Mouse (Mus musculus): ENCODE measurements around the gene Nfatc3. TPM values are rescaled to one million over a fixed set of nuclear protein-coding genes. Genes with fewer than 3 reads are reported as not detected.

Gene Nfatc3
- total RNA-seq, 2 experiments from 2014 or later: 11.1 to 11.9 TPM

DNA sequence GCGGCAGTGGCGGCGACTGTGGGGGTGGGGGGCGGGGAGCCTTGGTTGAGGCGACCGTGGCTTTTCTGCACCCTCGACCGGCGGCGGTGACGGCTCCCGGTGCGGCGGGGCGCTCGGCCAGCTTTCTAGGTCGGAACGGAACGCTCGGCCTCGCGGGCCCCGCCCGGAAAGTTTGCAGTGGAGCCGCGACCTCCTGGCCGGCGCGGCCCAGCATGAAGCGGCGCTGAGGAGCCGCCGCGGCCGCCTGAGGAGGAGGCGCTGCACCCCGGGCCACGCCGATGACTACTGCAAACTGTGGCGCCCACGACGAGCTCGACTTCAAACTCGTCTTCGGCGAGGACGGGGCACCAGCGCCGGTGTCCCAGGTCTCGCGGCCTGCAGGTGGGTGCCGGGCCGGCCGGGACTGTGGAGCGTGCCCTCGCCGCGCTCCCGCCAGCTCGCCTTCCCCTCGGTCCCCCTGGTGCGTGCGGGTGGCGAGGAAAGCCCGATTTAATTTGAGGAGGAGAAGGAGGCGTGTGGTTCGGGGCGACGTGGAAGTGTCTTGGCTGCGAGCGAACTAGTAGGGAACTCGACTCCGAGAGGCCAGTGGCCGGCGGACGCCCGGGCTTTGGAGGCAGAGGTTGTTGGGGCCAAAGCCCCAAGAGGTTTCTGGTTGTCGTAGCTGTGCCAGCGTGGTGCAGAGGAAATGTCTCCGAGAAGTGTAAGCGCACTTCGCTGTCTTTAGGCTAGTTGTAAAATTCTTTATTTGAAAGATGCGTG, 1.2 kb downstream of the Nfatc3 start:
- peak; percentile 57 to 59 for DNase-seq

DNA sequence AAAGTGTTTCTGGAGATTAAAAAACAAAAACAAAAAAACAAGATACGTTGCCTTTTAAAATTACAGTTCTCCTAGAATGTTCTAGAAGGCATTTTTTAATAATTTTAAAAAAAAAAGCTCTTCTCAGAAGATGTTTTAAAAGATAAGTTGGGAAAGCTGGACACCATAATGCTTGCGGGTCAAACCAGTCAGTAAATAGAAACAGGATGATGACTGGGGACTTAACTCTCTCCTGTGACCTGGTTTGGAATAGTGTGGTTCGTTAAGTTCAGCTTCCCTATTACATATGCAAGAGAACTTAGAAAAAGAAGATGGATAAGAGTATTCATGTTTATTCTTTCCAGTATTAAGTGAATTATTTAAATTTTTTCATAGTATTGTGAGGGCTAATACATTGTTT, 1.9 kb downstream of the Nfatc3 start:
- no peak for DNase-seq

DNA sequence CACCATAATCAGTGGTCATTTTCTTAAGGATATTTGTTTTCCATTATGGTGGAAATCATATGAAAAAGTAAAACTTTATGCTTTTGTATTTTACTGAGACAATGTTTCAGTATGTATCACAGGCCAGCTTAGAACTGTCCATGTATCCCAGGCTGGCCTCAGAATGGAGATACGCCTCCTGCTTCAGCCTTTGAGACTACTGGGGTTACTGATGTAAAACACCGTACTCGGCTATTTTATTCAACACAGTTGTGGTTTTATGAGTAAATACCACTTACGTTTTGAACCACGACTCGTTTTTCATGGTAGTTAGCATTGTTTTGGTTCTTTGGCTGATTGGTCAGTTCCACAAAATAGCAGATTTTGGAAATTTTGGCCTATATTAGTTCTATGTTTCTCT, 3.0 kb downstream of the Nfatc3 start:
- no peak for DNase-seq

DNA sequence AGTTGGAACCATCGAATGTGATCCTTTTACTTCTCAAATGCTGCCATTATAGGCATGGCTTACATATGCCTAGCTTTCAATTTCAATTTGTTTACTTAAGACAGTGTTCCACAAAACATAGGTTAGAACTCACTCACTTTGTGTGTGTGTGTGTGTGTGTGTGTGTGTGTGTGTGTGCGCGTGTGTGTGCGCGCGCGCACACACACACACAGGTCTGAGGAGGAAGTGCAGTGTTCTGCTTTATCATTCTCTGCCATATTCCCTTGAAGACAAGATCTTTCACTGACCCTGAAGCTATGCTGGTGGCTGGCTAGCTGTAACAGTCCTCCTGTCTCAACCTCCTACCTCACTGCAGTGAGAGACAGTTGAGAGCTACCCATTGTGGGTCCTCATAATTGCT, 4.4 kb downstream of the Nfatc3 start:
- DNase-seq: no peak

DNA sequence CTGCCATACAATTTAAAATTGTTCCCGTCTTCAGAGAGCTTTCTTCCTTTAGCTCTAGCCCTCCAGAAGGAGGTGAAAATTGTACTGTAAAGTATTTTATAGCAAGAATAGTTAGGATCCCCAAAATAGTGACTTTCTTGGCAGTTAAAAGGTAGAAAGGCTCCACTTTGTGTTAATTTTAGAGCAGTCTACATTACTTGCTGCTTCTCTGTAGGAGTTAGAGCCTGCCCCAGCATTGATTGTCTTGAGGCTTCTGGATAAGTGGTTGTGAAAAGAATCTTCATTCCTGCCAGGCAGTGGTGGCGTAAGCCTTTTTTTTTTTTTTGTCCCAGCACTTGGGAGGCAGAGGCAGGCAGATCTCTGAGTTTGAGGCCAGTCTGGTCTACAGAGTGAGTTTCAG, 8.1 kb downstream of the Nfatc3 start:
- DNase-seq: no peak

DNA sequence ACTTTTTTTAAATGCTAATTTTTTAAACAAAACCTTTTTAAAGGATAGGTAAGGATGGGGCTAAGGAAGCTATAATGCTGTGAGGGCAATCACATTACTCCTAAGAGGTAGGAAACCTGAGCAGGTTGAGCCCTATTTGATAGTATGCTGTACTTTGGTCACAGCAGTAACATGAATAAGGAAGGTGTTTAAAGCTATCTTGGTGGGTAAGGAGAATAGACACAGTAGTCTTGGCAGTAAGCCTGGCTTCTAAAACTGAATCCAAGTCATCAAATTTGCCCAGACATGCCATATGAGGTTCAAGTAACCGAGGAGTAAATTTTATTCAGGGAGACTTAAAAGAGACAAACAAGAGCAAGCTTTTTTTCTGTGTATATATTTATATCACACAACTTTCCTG, 10.9 kb downstream of the Nfatc3 start:
- DNase-seq: no peak

DNA sequence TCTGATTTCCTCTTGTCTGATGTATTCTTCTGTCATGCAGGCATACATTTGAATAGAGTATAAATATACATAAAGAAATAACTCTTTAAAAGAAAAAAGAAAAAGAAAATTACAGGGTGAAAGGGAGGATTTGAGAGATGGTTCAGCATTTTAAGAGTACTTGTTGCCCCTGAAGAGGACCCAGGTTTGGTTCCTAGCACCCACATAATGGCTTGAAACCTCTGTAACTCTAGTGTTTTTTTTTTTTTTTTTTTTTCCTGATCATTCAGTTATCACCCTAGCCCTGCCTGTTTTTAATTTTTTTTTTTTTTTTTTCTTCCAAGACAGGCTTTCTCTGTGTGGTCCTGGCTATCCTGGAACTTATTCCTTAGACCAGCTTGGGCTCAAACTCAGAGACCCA, 13.5 kb downstream of the Nfatc3 start:
- DNase-seq: no peak

DNA sequence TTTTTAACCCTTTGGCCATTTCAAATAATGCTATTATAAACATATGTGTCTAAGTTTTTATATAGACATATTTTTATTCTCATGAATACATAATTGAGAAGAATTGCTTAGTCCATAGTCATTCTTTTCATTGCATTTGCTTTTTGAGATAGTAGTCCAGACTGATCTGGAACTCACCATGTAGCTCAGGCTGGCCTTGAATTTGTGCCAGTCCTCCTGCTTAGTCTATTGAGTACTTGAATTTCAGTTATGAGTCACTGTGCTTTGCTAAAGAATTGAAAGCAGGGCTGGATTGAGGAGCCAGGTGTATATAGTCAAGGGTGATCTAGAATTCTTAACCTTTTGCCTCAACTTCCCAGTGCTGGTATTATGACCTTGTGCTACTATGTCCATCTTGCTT, 15.6 kb downstream of the Nfatc3 start:
- no peak for DNase-seq

DNA sequence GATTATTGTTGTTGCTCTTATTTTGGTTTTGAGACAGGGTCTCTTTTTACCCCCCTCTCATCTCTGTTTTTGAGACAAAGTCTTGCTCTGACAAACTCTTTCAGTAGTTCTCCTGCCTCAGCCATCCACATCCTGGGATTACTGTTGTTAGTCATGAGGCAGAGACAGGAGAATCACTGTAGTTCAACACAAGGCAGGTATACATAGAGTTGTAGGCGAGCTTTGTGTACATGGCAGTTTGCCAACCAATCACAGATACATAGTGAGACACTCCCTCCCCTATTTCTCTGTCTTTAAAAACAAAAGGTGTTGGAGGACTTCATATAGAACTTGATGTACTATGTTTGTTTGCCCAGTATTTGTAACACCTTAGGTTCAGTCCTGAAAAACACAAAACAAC, 16.0 kb downstream of the Nfatc3 start:
- no peak for DNase-seq

DNA sequence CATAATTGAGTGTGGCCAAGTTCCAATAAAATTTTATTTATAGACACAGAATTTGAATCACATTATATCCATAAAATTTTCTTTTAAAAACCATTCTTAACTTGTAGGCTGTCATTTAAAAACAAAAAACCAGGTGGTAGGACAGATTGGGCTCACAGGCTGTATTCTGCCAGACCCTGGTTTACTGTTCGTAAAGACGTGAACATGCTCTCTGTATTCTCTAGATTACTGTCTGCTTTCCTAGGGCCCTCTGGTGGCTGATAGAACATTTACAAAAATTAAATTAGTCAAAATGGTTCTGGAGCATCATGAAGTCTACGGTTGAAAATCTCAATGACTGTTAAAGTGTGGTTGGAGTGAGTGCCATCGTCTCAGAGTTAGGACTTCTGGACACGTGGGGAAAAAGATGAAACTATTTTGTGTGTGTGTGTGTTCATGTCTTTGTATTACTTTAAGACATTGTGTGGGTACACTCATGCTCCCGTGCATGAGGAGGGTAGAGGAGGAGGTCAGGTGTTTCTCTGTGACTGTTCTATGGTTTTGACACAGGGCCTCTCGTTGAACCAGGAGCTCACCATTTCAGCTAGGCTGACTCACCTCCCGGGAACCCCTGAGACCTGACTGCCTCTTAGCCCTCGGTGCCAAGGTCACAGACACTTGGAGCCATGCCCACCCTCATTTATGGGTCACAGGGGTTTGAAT, 16.7 kb downstream of the Nfatc3 start:
- peak; percentile 27 to 32 for DNase-seq

DNA sequence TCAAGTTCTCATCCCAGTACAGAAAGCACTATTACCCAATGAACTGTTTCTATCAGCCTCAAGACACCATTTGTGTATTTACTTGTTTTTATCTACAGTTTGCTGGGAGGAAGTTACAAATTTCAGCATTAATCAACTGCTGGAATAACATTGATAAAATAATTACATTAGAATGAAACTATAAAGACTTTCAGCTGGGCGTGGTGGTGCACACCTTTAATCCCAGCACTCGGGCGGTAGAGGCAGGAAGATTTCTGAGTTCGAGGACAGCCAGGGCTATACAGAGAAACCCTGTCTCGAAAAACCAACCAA, 17.2 kb downstream of the Nfatc3 start:
- no peak for DNase-seq

DNA sequence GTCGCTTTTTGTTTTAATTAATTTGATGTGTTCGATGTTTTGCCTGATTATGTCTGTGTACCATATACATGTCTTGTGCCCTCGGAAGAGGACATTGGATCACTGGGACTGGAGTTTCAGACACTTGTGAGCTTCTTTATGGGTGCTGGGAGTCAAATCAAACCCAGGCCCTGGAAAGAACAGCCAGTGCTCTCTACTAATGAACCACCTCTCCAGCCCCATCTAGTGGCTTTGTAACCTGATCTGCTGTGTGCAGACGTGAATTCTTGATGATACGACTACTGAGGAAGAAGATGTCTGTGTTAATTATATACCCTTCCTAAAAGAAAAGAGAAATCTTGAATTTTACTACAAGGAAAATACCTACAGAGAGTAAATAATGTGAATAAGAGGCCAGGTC, 18.0 kb downstream of the Nfatc3 start:
- DNase-seq: no peak

DNA sequence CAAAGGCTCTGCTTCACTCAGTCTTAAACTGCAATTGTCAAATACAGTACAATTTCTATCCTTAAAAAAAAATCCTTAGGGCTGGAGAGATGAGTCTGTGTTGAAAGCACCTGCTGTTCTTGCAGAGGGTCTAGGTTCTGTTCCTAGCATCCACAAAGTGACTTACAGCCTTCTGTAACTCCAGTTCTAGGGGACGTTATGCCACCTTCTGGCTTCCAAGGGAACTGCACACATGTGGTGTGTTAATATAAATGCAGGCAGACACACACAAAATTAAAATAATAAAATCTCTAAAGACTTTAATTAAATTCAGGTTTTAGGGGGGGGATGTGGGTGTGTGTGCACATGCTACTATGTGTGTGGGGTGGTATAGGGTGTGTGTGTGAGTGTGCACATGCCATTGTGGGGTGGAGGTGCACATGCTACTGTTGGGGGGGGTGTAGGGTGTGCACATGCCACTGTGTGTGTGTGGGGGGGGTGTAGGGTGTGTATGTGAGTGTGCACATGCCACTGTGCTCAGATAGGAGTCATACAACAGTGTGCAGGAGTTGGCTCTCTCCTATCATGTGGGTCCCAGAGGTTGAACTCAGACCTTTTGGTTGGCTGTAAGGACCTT, 18.9 kb downstream of the Nfatc3 start:
- DNase-seq: no peak

DNA sequence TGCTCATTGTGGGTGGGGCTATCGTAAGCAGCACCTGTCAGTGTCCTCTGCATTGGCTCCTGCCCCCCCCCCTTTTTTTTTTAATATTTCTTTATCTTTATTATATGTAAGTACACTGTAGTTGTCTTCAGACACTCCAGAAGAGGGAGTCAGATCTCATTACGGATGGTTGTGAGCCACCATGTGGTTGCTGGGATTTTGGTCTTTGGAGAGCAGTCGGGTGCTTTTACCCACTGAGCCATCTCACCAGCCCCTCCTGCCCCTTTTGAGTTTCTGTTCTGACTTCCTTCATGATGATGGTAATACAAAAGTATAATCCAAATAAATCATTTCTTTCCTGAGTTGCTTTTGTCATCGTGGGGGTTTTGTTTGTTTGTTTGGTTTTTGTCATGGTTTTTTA, 43.7 kb downstream of the Nfatc3 start:
- no peak for DNase-seq

DNA sequence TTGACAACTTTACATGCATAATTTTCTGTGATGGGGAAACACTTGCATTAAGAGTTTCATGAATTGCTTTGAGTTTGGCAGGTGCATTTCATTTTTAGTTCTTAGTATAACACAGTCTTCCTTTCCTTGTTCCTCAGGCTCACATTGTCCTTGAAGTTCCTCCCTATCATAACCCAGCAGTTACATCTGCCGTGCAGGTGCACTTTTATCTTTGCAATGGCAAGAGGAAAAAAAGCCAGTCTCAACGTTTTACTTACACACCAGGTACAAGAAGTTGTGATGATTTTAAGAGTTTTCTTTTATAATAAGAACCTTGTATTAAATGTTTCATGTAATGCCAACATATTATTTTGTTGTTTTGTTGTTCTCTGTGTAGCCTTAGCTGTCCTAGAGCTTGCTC, 45.2 kb downstream of the Nfatc3 start:
- no peak for DNase-seq

DNA sequence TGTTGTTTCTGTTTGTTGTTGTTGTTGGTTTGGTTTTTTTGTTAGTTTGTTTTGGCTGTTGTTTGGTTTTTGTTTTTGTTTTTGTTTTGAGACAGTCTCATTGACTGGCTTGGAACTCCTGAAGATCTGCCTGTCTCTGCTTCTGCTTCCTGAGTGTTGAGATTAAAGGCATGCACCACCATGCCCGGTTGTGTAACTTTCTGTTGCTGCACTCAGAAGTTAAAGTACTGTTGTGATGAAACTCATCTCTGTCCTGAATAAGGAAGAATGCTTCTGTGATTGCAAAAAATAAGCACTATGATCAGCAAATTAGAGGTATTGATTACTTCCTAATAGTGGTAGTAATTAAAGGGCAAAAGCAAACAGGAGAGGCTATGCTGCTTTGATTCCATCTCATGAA, 47.6 kb downstream of the Nfatc3 start:
- no peak for DNase-seq

DNA sequence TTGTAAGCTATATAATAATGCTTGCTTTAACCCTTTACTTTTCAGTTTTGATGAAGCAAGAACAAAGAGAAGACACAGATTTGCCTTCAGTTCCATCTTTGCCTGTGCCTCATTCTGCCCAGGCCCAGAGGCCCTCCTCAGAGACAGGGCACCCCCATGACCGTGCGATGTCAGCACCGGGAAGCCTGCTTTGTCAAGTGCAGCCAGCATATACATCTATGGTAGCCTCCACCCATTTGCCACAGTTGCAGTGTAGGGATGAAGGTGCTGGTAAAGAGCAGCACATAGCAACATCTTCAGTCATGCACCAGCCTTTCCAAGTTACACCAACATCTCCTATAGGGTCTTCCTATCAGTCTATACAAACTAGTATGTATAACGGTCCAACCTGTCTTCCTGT, 49.4 kb downstream of the Nfatc3 start:
- no peak for DNase-seq

DNA sequence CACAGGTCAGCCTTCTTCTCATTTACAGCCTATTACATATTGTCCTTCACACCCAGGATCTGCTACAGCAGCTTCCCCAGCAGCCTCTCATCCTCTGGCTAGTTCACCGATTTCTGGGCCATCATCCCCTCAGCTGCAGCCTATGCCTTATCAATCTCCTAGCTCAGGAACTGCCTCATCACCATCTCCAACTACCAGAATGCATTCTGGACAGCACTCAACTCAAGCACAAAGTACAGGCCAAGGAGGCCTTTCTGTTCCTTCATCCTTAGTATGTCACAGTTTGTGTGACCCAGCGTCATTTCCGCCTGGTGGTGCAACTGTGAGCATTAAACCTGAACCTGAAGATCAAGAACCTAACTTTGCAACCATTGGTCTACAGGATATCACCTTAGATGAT, 50.1 kb downstream of the Nfatc3 start:
- DNase-seq: no peak

DNA sequence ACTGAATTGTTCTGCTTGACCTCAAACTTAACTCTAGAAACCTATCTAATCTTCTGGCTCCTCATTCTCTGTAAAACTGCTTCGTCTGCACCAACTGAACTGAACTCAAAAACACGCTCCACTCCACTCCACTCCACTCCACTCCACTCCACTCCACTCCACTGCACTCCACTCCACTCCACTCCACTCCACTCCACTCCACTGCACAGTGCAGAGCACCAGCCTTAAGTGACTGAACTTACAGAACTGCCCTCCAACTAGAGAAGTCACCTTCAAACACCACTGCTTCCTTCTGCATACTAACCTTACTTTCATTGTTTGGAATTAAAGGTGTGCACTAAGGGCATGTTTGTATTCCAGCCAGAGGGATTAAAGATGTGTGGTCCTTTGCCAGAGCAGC, 53.4 kb downstream of the Nfatc3 start:
- no peak for DNase-seq

DNA sequence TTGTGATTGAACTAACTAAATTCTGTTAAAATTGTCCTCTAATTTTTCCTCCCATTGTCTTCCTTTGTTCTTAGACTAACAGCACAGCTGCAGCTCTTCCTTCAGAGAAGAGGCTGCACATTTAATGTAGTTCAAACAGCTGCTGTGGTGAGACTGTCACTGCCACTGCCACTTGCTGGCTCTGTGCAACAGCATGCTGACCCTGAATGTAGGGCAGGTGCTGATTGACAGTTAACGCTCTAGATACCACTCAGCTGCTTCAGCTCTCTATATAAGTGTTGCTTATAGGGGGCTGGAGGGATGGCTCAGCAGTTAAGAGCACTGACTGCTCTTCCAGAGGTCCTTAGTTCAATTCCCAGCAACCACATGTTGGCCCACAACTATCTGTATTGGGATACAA, 53.9 kb downstream of the Nfatc3 start:
- DNase-seq: no peak

DNA sequence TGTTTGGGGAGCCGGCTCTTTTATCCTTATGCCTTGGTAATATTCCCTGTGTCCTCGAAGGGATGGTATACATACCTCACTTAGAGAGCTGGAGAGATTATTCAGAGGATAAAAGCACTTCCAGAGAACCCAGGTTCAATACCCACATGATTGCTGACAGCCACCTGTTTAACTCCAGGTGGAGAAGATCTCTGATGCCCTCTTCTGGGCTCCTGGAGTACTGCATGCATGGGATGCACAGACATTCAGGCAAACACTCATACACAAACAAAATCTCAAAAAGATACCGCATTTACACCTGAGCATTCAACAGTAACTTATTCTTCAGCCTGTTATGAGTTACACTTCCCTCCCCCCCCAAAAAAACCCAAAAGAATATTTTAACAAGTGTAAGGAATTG, 57.3 kb downstream of the Nfatc3 start:
- no peak for DNase-seq

DNA sequence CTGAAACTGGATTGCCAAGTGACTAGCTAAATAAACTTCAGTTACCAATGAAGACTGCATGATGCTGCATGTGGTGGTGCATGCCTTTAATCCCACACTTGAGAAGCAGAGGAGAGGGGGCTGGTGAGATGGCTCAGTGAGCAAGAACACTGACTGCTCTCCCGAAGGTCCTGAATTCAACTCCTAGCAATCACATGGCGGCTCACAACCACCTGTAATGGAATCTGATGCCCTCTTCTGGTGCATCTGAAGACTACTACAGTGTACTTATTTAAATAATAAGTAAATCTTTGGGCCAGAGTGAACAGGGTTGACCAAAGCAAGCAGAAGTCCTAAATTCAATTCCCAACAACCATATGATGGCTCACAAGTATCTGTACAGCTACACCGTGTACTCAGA, 64.8 kb downstream of the Nfatc3 start:
- DNase-seq: no peak

DNA sequence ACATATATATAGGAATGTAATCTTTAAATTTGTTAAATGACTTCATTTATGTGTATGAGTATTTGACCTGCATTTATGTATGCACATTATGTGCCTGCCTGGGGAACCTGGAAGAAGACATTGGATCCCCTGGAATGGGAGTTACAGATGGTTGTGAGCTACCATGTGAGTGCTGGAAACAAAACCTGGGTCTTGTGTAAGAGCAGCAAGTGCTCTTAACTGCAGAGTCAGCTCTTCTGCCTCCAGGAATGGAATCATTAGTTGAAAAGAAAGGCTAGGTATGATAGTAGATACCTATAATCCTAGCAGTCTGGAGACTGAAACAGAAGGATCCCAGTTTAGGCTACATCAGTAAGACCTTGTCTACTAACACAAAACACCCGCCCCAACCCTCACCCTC, 67.4 kb downstream of the Nfatc3 start:
- no peak for DNase-seq

DNA sequence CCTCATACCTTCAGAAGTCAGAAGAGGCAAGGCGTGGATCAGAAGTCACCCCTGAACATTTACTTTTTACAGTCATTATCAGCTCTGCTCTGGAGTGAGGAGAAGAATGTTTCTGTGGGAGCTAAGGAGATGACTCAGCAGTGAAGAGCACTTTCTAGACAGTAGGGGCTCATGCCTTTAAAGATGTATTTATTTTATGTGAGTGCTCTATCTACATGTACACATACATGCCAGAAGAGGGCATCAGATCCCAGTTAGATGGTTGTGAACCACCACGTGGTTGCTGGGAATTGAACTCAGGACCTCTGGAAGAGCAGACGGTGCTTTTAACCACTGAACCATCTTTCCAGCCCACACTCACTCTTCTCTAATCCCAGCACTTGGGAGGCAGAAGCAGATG, 68.4 kb downstream of the Nfatc3 start:
- DNase-seq: no peak

Data from layer of hippocampus, postnatal 36 days (tissue).